ENCODE assay signal across 15 mouse cellular contexts in the genomic region with DNA sequence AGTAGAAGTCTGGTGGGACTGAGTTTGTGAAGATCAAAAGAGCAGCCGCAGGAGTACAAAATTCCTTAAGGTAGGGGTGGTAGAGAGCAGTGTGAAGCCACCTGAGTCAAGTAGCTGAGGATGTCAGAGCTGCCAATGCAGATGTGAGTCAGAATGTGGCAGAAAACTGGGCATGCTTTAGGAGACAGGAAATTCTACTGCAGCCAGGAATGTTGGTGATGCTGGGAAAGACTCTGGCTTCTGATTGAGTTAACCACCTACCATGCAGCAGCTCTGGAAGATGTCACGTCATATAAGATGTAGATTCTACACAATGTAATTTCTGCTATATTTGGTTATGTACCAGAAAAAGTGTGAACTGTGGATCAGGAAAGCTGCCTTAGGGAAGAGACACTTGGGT.
"Had no signal": no experiment of that assay in that cellular context is flagged by ENCODE, and none has a peak within 500 bp of the region (broad histone marks: within the 10 kb centered on the region; RNA-seq: fewer than 3 reads in every experiment).

No protein-coding gene starts in this region.

- H3K9me3 ChIP-seq: neural tube, embryonic 15.5 days; stomach, embryonic 15.5 days had no signal

- DNase-seq: retina, postnatal 1 day; right cerebral cortex, adult 18-20 months; right cerebral cortex, postnatal 14 days; right cerebral cortex, postnatal 25 days; right cerebral cortex, postnatal 4 days; spleen, adult 18-20 months; thymus, adult 18-20 months; thymus, adult 2 months; thymus, postnatal 14 days; thymus, postnatal 25 days; thymus, postnatal 36 days; thymus, postnatal 4 days had no signal

- H3K36me3 ChIP-seq: neural tube, embryonic 15.5 days; stomach, embryonic 15.5 days had no signal

- H3K27me3 ChIP-seq: neural tube, embryonic 15.5 days; stomach, embryonic 15.5 days had no signal

- H3K4me3 ChIP-seq: neural tube, embryonic 15.5 days; stomach, embryonic 15.5 days had no signal

- H3K4me2 ChIP-seq: neural tube, embryonic 15.5 days; stomach, embryonic 15.5 days had no signal

- H3K4me1 ChIP-seq: neural tube, embryonic 15.5 days; stomach, embryonic 15.5 days had no signal

- H3K27ac ChIP-seq: neural tube, embryonic 15.5 days; stomach, embryonic 15.5 days; stomach, postnatal 0 days had no signal

- H3K9ac ChIP-seq: neural tube, embryonic 15.5 days; stomach, embryonic 15.5 days had no signal
